Mouse (Mus musculus) thymus, postnatal 36 days (tissue): ENCODE measurements around the gene Kcnn1.
"Not testable (repeated sequence)": the region's sequence is repeated elsewhere in the genome, so short reads cannot be mapped to it uniquely, and the experiment has no call there.

ENCODE experiments used
- DNase-seq, 2 experiments: peaks; one replicate each; pipeline ENCODE4 v3.0.0; 2022; ENCODE audit warnings: mixed read lengths in 2 of 2

Kcnn1 gene

GRCm38 (mm10) chr8:70862824-70863641 lies at the start of gene Kcnn1:
Kcnn1 (minus strand) TSS chr8:70863258.
- peak in 1 of 2 experiments; percentile 48 for DNase-seq

GRCm38 (mm10) chr8:70911596-70911995 lies 48.5 kb upstream of the Kcnn1 start:
- no peak for DNase-seq

GRCm38 (mm10) chr8:70907518-70907917 lies 44.5 kb upstream of the Kcnn1 start:
- no peak for DNase-seq

- DNase-seq, result peak; percentile 90 to 91
Observed at GRCm38 (mm10) chr8:70905831-70906736, 43.0 kb upstream of the Kcnn1 start, which contains the start of gene Map1s. Map1s (plus strand) TSS chr8:70905932.

- DNase-seq, result no peak
Observed at GRCm38 (mm10) chr8:70905463-70905830, 42.4 kb upstream of the Kcnn1 start.

- DNase-seq, result no peak
Observed at GRCm38 (mm10) chr8:70904532-70904931, 41.5 kb upstream of the Kcnn1 start.

GRCm38 (mm10) chr8:70903582-70903981 lies 40.5 kb upstream of the Kcnn1 start:
- DNase-seq, result no peak

GRCm38 (mm10) chr8:70903112-70903511 lies 40.1 kb upstream of the Kcnn1 start:
- no peak for DNase-seq

- DNase-seq, result no peak
Observed at GRCm38 (mm10) chr8:70902211-70902610, 39.2 kb upstream of the Kcnn1 start.

- no peak for DNase-seq
Observed at GRCm38 (mm10) chr8:70900872-70901387, 37.9 kb upstream of the Kcnn1 start.

GRCm38 (mm10) chr8:70899226-70899625 lies 36.2 kb upstream of the Kcnn1 start:
- DNase-seq, result no peak

- DNase-seq, result no peak
Observed at GRCm38 (mm10) chr8:70898661-70899198, 35.7 kb upstream of the Kcnn1 start.

- DNase-seq, result peak; percentile 83 to 86
Observed at GRCm38 (mm10) chr8:70897681-70898413, 34.8 kb upstream of the Kcnn1 start.

GRCm38 (mm10) chr8:70897021-70897680 lies 34.1 kb upstream of the Kcnn1 start, which contains the start of gene Rpl18a:
Rpl18a (minus strand) TSS chr8:70897412.
- DNase-seq, result peak; percentile 90 to 95

- DNase-seq, result no peak
Observed at GRCm38 (mm10) chr8:70896316-70897020, 33.4 kb upstream of the Kcnn1 start.

- not testable (repeated sequence) for DNase-seq
Observed at GRCm38 (mm10) chr8:70895571-70896259, 32.7 kb upstream of the Kcnn1 start.

GRCm38 (mm10) chr8:70894771-70895545 lies 31.9 kb upstream of the Kcnn1 start:
- peak in 1 of 2 experiments; percentile 3 for DNase-seq

- DNase-seq, result no peak
Observed at GRCm38 (mm10) chr8:70894385-70894720, 31.3 kb upstream of the Kcnn1 start.

- DNase-seq, result peak; percentile 73 to 76
Observed at GRCm38 (mm10) chr8:70893656-70894384, 30.8 kb upstream of the Kcnn1 start.
